Mouse (Mus musculus): ENCODE measurements around the gene Dera. TPM values are rescaled to one million over a fixed set of nuclear protein-coding genes. Genes with fewer than 3 reads are reported as not detected.

The Dera gene
- polyA plus RNA-seq, 1 experiment from 2014 or later: 65.1 TPM

- ATAC-seq (ENCODE audit: low read depth): no peak
- Histone ChIP-seq H3K4me1 (replicated peaks; ENCODE audit: control insufficient read depth, insufficient read depth, low read length) (no peaks in the 10 kb centered on the region), H3K27ac (ENCODE audit: low read length) (no peak overlapping the region), H3K9ac (ENCODE audit: low read length) (no peak overlapping the region), H3K27me3 (ENCODE audit: control insufficient read depth, insufficient read depth, low read depth, low read length) (no peaks in the 10 kb centered on the region), H3K36me3 (ENCODE audit: control insufficient read depth, insufficient read depth, low read length) (peaks cover 15% of the 10 kb centered on the region), H3K9me3 (ENCODE audit: control insufficient read depth, low read length) (peaks cover 9% of the 10 kb centered on the region; the same call in 1 of the 2 replicates), H3K4me2 (ENCODE audit: low read depth, low read length) (no peak overlapping the region), H3K4me3 (ENCODE audit: low read length) (no peak overlapping the region)
- WGBS: 68% methylated on average over 28 of the region's 29 CpGs
These were observed 42.5 kb downstream of the Dera start for GRCm38 (mm10) chr6:137796596-137797567.

GRCm38 (mm10) chr6:137799253-137799652, 44.9 kb downstream of the Dera start:
- H3K9ac ChIP-seq (ENCODE audit: low read length): no peak overlapping the region
- H3K27ac ChIP-seq (ENCODE audit: low read length): no peak overlapping the region
- H3K4me1 ChIP-seq (replicated peaks; ENCODE audit: control insufficient read depth, insufficient read depth, low read length): no peaks in the 10 kb centered on the region
- H3K4me3 ChIP-seq (ENCODE audit: low read length): no peak overlapping the region
- peaks cover 9% of the 10 kb centered on the region; the same call in 1 of the 2 replicates for H3K9me3 ChIP-seq (ENCODE audit: control insufficient read depth, low read length)
- no peak overlapping the region for H3K4me2 ChIP-seq (ENCODE audit: low read depth, low read length)
- peaks cover 19% of the 10 kb centered on the region for H3K36me3 ChIP-seq (ENCODE audit: control insufficient read depth, insufficient read depth, low read length)
- H3K27me3 ChIP-seq (ENCODE audit: control insufficient read depth, insufficient read depth, low read depth, low read length): no peaks in the 10 kb centered on the region
- 58% methylated on average over 9 of the region's 9 CpGs for WGBS
- no peak for ATAC-seq (ENCODE audit: low read depth)

- Histone ChIP-seq H3K4me3 (ENCODE audit: low read length) (no peak overlapping the region), H3K9me3 (ENCODE audit: control insufficient read depth, low read length) (peaks cover 9% of the 10 kb centered on the region; the same call in 1 of the 2 replicates), H3K27me3 (ENCODE audit: control insufficient read depth, insufficient read depth, low read depth, low read length) (no peaks in the 10 kb centered on the region), H3K4me1 (replicated peaks; ENCODE audit: control insufficient read depth, insufficient read depth, low read length) (no peaks in the 10 kb centered on the region), H3K27ac (ENCODE audit: low read length) (no peak overlapping the region), H3K9ac (ENCODE audit: low read length) (no peak overlapping the region), H3K4me2 (ENCODE audit: low read depth, low read length) (no peak overlapping the region), H3K36me3 (ENCODE audit: control insufficient read depth, insufficient read depth, low read length) (peaks cover 19% of the 10 kb centered on the region)
- 66% methylated on average over 12 of the region's 12 CpGs for WGBS
- no peak for ATAC-seq (ENCODE audit: low read depth)
These were observed 49.2 kb downstream of the Dera start for GRCm38 (mm10) chr6:137803456-137804005.

GRCm38 (mm10) chr6:137804121-137804520, 49.8 kb downstream of the Dera start:
- Histone ChIP-seq H3K9ac (ENCODE audit: low read length) (no peak overlapping the region), H3K27ac (ENCODE audit: low read length) (no peak overlapping the region), H3K4me1 (replicated peaks; ENCODE audit: control insufficient read depth, insufficient read depth, low read length) (no peaks in the 10 kb centered on the region), H3K4me3 (ENCODE audit: low read length) (no peak overlapping the region), H3K9me3 (ENCODE audit: control insufficient read depth, low read length) (peaks cover 9% of the 10 kb centered on the region; the same call in 1 of the 2 replicates), H3K27me3 (ENCODE audit: control insufficient read depth, insufficient read depth, low read depth, low read length) (no peaks in the 10 kb centered on the region), H3K36me3 (ENCODE audit: control insufficient read depth, insufficient read depth, low read length) (peaks cover 18% of the 10 kb centered on the region), H3K4me2 (ENCODE audit: low read depth, low read length) (no peak overlapping the region)
- ATAC-seq (ENCODE audit: low read depth): no peak
- WGBS: 74% methylated on average over 7 of the region's 7 CpGs

- WGBS: 59% methylated on average over 9 of the region's 9 CpGs
- ATAC-seq (ENCODE audit: low read depth): no peak
These were observed 50.3 kb downstream of the Dera start for GRCm38 (mm10) chr6:137804606-137805005.

GRCm38 (mm10) chr6:137806342-137806741, 52.0 kb downstream of the Dera start:
- no peak overlapping the region for H3K9ac ChIP-seq (ENCODE audit: low read length)
- ATAC-seq (ENCODE audit: low read depth): no peak
- H3K36me3 ChIP-seq (ENCODE audit: control insufficient read depth, insufficient read depth, low read length): peaks cover 7% of the 10 kb centered on the region; the same call in 1 of the 2 replicates
- H3K27me3 ChIP-seq (ENCODE audit: control insufficient read depth, insufficient read depth, low read depth, low read length): no peaks in the 10 kb centered on the region
- 83% methylated on average over 3 of the region's 3 CpGs for WGBS
- no peaks in the 10 kb centered on the region for H3K4me1 ChIP-seq (replicated peaks; ENCODE audit: control insufficient read depth, insufficient read depth, low read length)
- H3K4me2 ChIP-seq (ENCODE audit: low read depth, low read length): no peak overlapping the region
- no peaks in the 10 kb centered on the region for H3K9me3 ChIP-seq (ENCODE audit: control insufficient read depth, low read length)
- H3K27ac ChIP-seq (ENCODE audit: low read length): no peak overlapping the region
- H3K4me3 ChIP-seq (ENCODE audit: low read length): no peak overlapping the region

More at GRCm38 (mm10) chr6:137804606-137805005, 50.3 kb downstream of the Dera start:
- no peak overlapping the region for H3K9ac ChIP-seq (ENCODE audit: low read length)
- no peak overlapping the region for H3K4me2 ChIP-seq (ENCODE audit: low read depth, low read length)
- H3K4me3 ChIP-seq (ENCODE audit: low read length): no peak overlapping the region
- peaks cover 16% of the 10 kb centered on the region for H3K36me3 ChIP-seq (ENCODE audit: control insufficient read depth, insufficient read depth, low read length)
- no peak overlapping the region for H3K27ac ChIP-seq (ENCODE audit: low read length)
- H3K4me1 ChIP-seq (replicated peaks; ENCODE audit: control insufficient read depth, insufficient read depth, low read length): no peaks in the 10 kb centered on the region
- peaks cover 9% of the 10 kb centered on the region; the same call in 1 of the 2 replicates for H3K9me3 ChIP-seq (ENCODE audit: control insufficient read depth, low read length)
- H3K27me3 ChIP-seq (ENCODE audit: control insufficient read depth, insufficient read depth, low read depth, low read length): no peaks in the 10 kb centered on the region

GRCm38 (mm10) chr6:137806806-137807205, 52.5 kb downstream of the Dera start:
- Histone ChIP-seq H3K9me3 (ENCODE audit: control insufficient read depth, low read length) (no peaks in the 10 kb centered on the region), H3K27ac (ENCODE audit: low read length) (no peak overlapping the region), H3K4me3 (ENCODE audit: low read length) (no peak overlapping the region), H3K9ac (ENCODE audit: low read length) (no peak overlapping the region), H3K27me3 (ENCODE audit: control insufficient read depth, insufficient read depth, low read depth, low read length) (no peaks in the 10 kb centered on the region), H3K36me3 (ENCODE audit: control insufficient read depth, insufficient read depth, low read length) (peaks cover 4% of the 10 kb centered on the region; the same call in 1 of the 2 replicates), H3K4me1 (replicated peaks; ENCODE audit: control insufficient read depth, insufficient read depth, low read length) (no peaks in the 10 kb centered on the region), H3K4me2 (ENCODE audit: low read depth, low read length) (no peak overlapping the region)
- no peak for ATAC-seq (ENCODE audit: low read depth)
- 83% methylated on average over 8 of the region's 8 CpGs for WGBS

GRCm38 (mm10) chr6:137807296-137807695, 53.0 kb downstream of the Dera start:
- Histone ChIP-seq H3K27me3 (ENCODE audit: control insufficient read depth, insufficient read depth, low read depth, low read length) (no peaks in the 10 kb centered on the region), H3K4me3 (ENCODE audit: low read length) (no peak overlapping the region), H3K9ac (ENCODE audit: low read length) (no peak overlapping the region), H3K4me1 (replicated peaks; ENCODE audit: control insufficient read depth, insufficient read depth, low read length) (no peaks in the 10 kb centered on the region), H3K27ac (ENCODE audit: low read length) (no peak overlapping the region), H3K4me2 (ENCODE audit: low read depth, low read length) (no peak overlapping the region), H3K9me3 (ENCODE audit: control insufficient read depth, low read length) (no peaks in the 10 kb centered on the region), H3K36me3 (ENCODE audit: control insufficient read depth, insufficient read depth, low read length) (no peaks in the 10 kb centered on the region; the same call in 1 of the 2 replicates)
- no peak for ATAC-seq (ENCODE audit: low read depth)
- 84% methylated on average over 6 of the region's 6 CpGs for WGBS

- Histone ChIP-seq H3K9ac (ENCODE audit: low read length) (no peak overlapping the region), H3K27ac (ENCODE audit: low read length) (no peak overlapping the region), H3K4me2 (ENCODE audit: low read depth, low read length) (no peak overlapping the region), H3K4me3 (ENCODE audit: low read length) (no peak overlapping the region), H3K27me3 (ENCODE audit: control insufficient read depth, insufficient read depth, low read depth, low read length) (no peaks in the 10 kb centered on the region), H3K4me1 (replicated peaks; ENCODE audit: control insufficient read depth, insufficient read depth, low read length) (no peaks in the 10 kb centered on the region), H3K36me3 (ENCODE audit: control insufficient read depth, insufficient read depth, low read length) (no peaks in the 10 kb centered on the region), H3K9me3 (ENCODE audit: control insufficient read depth, low read length) (no peaks in the 10 kb centered on the region)
- WGBS: 76% methylated on average over 6 of the region's 6 CpGs
- no peak for ATAC-seq (ENCODE audit: low read depth)
These were observed 54.4 kb downstream of the Dera start for GRCm38 (mm10) chr6:137808706-137809105.

Data from lung, embryonic 16.5 days (tissue).